Mouse (Mus musculus): ENCODE measurements around the gene Tfip11. TPM values are rescaled to one million over a fixed set of nuclear protein-coding genes. Genes with fewer than 3 reads are reported as not detected.

Tfip11 gene
- polyA plus RNA-seq, 1 experiment from 2014 or later: 40.2 TPM

GRCm38 (mm10) chr5:112293800-112294199 lies 32.4 kb upstream of the Tfip11 start:
- H3K4me2 ChIP-seq (replicated peaks): no peak overlapping the region
- H3K27me3 ChIP-seq: no peaks in the 10 kb centered on the region
- ATAC-seq (ENCODE audit: low FRiP score, low read depth): no peak
- no peaks in the 10 kb centered on the region for H3K9me3 ChIP-seq
- no peak overlapping the region for H3K27ac ChIP-seq (replicated peaks)
- peaks cover 19% of the 10 kb centered on the region for H3K4me1 ChIP-seq
- H3K9ac ChIP-seq (replicated peaks): no peak overlapping the region
- WGBS: 80% methylated on average over 2 of the region's 2 CpGs
- H3K4me3 ChIP-seq: no peak overlapping the region
- no peaks in the 10 kb centered on the region; the same call in 1 of the 2 replicates for H3K36me3 ChIP-seq

- Histone ChIP-seq H3K4me1 (peaks cover 19% of the 10 kb centered on the region), H3K9me3 (no peaks in the 10 kb centered on the region)
- 67% methylated on average over 4 of the region's 4 CpGs for WGBS
Measured at GRCm38 (mm10) chr5:112294696-112295095, 31.5 kb upstream of the Tfip11 start.

GRCm38 (mm10) chr5:112295162-112295561 lies 31.0 kb upstream of the Tfip11 start:
- H3K9ac ChIP-seq (replicated peaks): no peak overlapping the region
- H3K4me1 ChIP-seq: peaks cover 19% of the 10 kb centered on the region
- no peak for ATAC-seq (ENCODE audit: low FRiP score, low read depth)

More at GRCm38 (mm10) chr5:112294696-112295095, 31.5 kb upstream of the Tfip11 start:
- Histone ChIP-seq H3K4me2 (replicated peaks) (no peak overlapping the region), H3K27ac (replicated peaks) (no peak overlapping the region), H3K36me3 (no peaks in the 10 kb centered on the region; the same call in 1 of the 2 replicates), H3K4me3 (no peak overlapping the region), H3K27me3 (no peaks in the 10 kb centered on the region), H3K9ac (replicated peaks) (no peak overlapping the region)
- ATAC-seq (ENCODE audit: low FRiP score, low read depth): no peak

GRCm38 (mm10) chr5:112295564-112295963 lies 30.6 kb upstream of the Tfip11 start:
- WGBS: 50% methylated on average over 8 of the region's 8 CpGs
- H3K9ac ChIP-seq (replicated peaks): no peak overlapping the region

More at GRCm38 (mm10) chr5:112295162-112295561, 31.0 kb upstream of the Tfip11 start:
- Histone ChIP-seq H3K36me3 (no peaks in the 10 kb centered on the region; the same call in 1 of the 2 replicates), H3K27ac (replicated peaks) (no peak overlapping the region), H3K4me3 (no peak overlapping the region), H3K4me2 (replicated peaks) (no peak overlapping the region), H3K9me3 (no peaks in the 10 kb centered on the region), H3K27me3 (no peaks in the 10 kb centered on the region)
- WGBS: 27% methylated on average over 8 of the region's 8 CpGs

GRCm38 (mm10) chr5:112296404-112297181 lies 29.6 kb upstream of the Tfip11 start:
- peaks cover 19% of the 10 kb centered on the region for H3K4me1 ChIP-seq
- H3K27me3 ChIP-seq: no peaks in the 10 kb centered on the region
- H3K4me2 ChIP-seq (replicated peaks): no peak overlapping the region
- H3K9ac ChIP-seq (replicated peaks): no peak overlapping the region
- no peak overlapping the region for H3K4me3 ChIP-seq
- WGBS: 87% methylated on average over 6 of the region's 6 CpGs
- H3K27ac ChIP-seq (replicated peaks): no peak overlapping the region
- H3K36me3 ChIP-seq: no peaks in the 10 kb centered on the region; the same call in 1 of the 2 replicates
- H3K9me3 ChIP-seq: no peaks in the 10 kb centered on the region
- no peak for ATAC-seq (ENCODE audit: low FRiP score, low read depth)

More at GRCm38 (mm10) chr5:112295564-112295963, 30.6 kb upstream of the Tfip11 start:
- H3K4me2 ChIP-seq (replicated peaks): no peak overlapping the region
- no peak overlapping the region for H3K27ac ChIP-seq (replicated peaks)
- no peak for ATAC-seq (ENCODE audit: low FRiP score, low read depth)
- peaks cover 19% of the 10 kb centered on the region for H3K4me1 ChIP-seq
- no peaks in the 10 kb centered on the region; the same call in 1 of the 2 replicates for H3K36me3 ChIP-seq
- no peak overlapping the region for H3K4me3 ChIP-seq
- H3K9me3 ChIP-seq: no peaks in the 10 kb centered on the region
- H3K27me3 ChIP-seq: no peaks in the 10 kb centered on the region

- WGBS: 81% methylated on average over 2 of the region's 2 CpGs
- H3K9me3 ChIP-seq: no peaks in the 10 kb centered on the region
Measured at GRCm38 (mm10) chr5:112297257-112297656, 28.9 kb upstream of the Tfip11 start.

GRCm38 (mm10) chr5:112298226-112298988 lies 27.8 kb upstream of the Tfip11 start:
- H3K4me1 ChIP-seq: peaks cover 19% of the 10 kb centered on the region
- WGBS: 91% methylated on average over 12 of the region's 12 CpGs
- no peaks in the 10 kb centered on the region for H3K36me3 ChIP-seq
- no peaks in the 10 kb centered on the region for H3K27me3 ChIP-seq
- H3K9me3 ChIP-seq: no peaks in the 10 kb centered on the region
- ATAC-seq (ENCODE audit: low FRiP score, low read depth): no peak
- no peak overlapping the region for H3K9ac ChIP-seq (replicated peaks)
- no peak overlapping the region for H3K27ac ChIP-seq (replicated peaks)
- H3K4me2 ChIP-seq (replicated peaks): no peak overlapping the region
- no peak overlapping the region for H3K4me3 ChIP-seq

More at GRCm38 (mm10) chr5:112297257-112297656, 28.9 kb upstream of the Tfip11 start:
- no peaks in the 10 kb centered on the region for H3K36me3 ChIP-seq
- no peak for ATAC-seq (ENCODE audit: low FRiP score, low read depth)
- no peak overlapping the region for H3K4me3 ChIP-seq
- H3K9ac ChIP-seq (replicated peaks): no peak overlapping the region
- peaks cover 19% of the 10 kb centered on the region for H3K4me1 ChIP-seq
- H3K27me3 ChIP-seq: no peaks in the 10 kb centered on the region
- H3K27ac ChIP-seq (replicated peaks): no peak overlapping the region
- no peak overlapping the region for H3K4me2 ChIP-seq (replicated peaks)

- ATAC-seq (ENCODE audit: low FRiP score, low read depth): no peak
Measured at GRCm38 (mm10) chr5:112299399-112299798, 26.8 kb upstream of the Tfip11 start.

GRCm38 (mm10) chr5:112300112-112300511 lies 26.0 kb upstream of the Tfip11 start:
- Histone ChIP-seq H3K4me1 (peaks cover 7% of the 10 kb centered on the region), H3K9me3 (no peaks in the 10 kb centered on the region), H3K36me3 (no peaks in the 10 kb centered on the region), H3K4me3 (no peak overlapping the region), H3K27ac (replicated peaks) (no peak overlapping the region), H3K27me3 (no peaks in the 10 kb centered on the region), H3K4me2 (replicated peaks) (no peak overlapping the region), H3K9ac (replicated peaks) (no peak overlapping the region)
- no peak for ATAC-seq (ENCODE audit: low FRiP score, low read depth)
- 69% methylated on average over 2 of the region's 2 CpGs for WGBS

More at GRCm38 (mm10) chr5:112299399-112299798, 26.8 kb upstream of the Tfip11 start:
- peaks cover 14% of the 10 kb centered on the region for H3K4me1 ChIP-seq
- H3K9me3 ChIP-seq: no peaks in the 10 kb centered on the region
- no peak overlapping the region for H3K9ac ChIP-seq (replicated peaks)
- H3K27ac ChIP-seq (replicated peaks): 0 out of 2 replicates have a peak overlapping the region, but pooled peaks have one; percentile 10
- WGBS: 88% methylated on average over 4 of the region's 4 CpGs
- H3K36me3 ChIP-seq: no peaks in the 10 kb centered on the region
- H3K4me3 ChIP-seq: no peak overlapping the region
- no peak overlapping the region for H3K4me2 ChIP-seq (replicated peaks)
- no peaks in the 10 kb centered on the region for H3K27me3 ChIP-seq

- no peak overlapping the region for H3K4me3 ChIP-seq
Measured at GRCm38 (mm10) chr5:112300721-112301308, 25.3 kb upstream of the Tfip11 start.

GRCm38 (mm10) chr5:112301694-112302093 lies 24.5 kb upstream of the Tfip11 start:
- no peaks in the 10 kb centered on the region for H3K9me3 ChIP-seq
- H3K4me3 ChIP-seq: no peak overlapping the region
- no peak overlapping the region for H3K9ac ChIP-seq (replicated peaks)
- WGBS: 91% methylated on average over 4 of the region's 4 CpGs
- no peak overlapping the region for H3K27ac ChIP-seq (replicated peaks)
- H3K4me2 ChIP-seq (replicated peaks): no peak overlapping the region
- H3K27me3 ChIP-seq: no peaks in the 10 kb centered on the region
- no peaks in the 10 kb centered on the region for H3K36me3 ChIP-seq
- H3K4me1 ChIP-seq: no peaks in the 10 kb centered on the region
- ATAC-seq (ENCODE audit: low FRiP score, low read depth): no peak

More at GRCm38 (mm10) chr5:112300721-112301308, 25.3 kb upstream of the Tfip11 start:
- Histone ChIP-seq H3K27me3 (no peaks in the 10 kb centered on the region), H3K4me1 (no peaks in the 10 kb centered on the region), H3K27ac (replicated peaks) (no peak overlapping the region), H3K36me3 (no peaks in the 10 kb centered on the region), H3K4me2 (replicated peaks) (no peak overlapping the region), H3K9ac (replicated peaks) (no peak overlapping the region), H3K9me3 (no peaks in the 10 kb centered on the region)
- no peak for ATAC-seq (ENCODE audit: low FRiP score, low read depth)
- 90% methylated on average over 6 of the region's 6 CpGs for WGBS

Data from midbrain, embryonic 12.5 days (tissue).